Mouse (Mus musculus) bone marrow macrophage, adult 2 months (primary cell): Measurements from ENCODE around the gene P3h2. TPM values are rescaled to one million over a fixed set of nuclear protein-coding genes. Genes with fewer than 3 reads are reported as not detected.

Experiments
- H3K27ac ChIP-seq: 2 replicates; pipeline ENCODE4 v1.5.1; 2012; ENCODE audit warnings: low read depth, low read length; ENCODE audit not compliant: insufficient read depth
- H3K4me1 ChIP-seq: 2 replicates; pipeline ENCODE4 v1.6.1; 2012; ENCODE audit warnings: low read length; ENCODE audit not compliant: control insufficient read depth, insufficient read depth
- H3K4me3 ChIP-seq: 2 replicates; pipeline ENCODE4 v1.5.1; 2012; ENCODE audit warnings: mild to moderate bottlenecking, low read length, moderate library complexity; ENCODE audit not compliant: insufficient read depth
- CTCF ChIP-seq: IDR thresholded peaks from 2 replicates; pipeline ENCODE4 v1.5.1; 2012; ENCODE audit warnings: low read depth, mild to moderate bottlenecking, low read length, moderate library complexity
- POLR2A ChIP-seq: IDR thresholded peaks from 2 replicates; pipeline ENCODE4 v1.6.1; 2012; ENCODE audit warnings: mild to moderate bottlenecking, low read depth, low read length, borderline replicate concordance
- polyA plus RNA-seq: library from polyadenylated mRNA; stranded (reverse); fragments of >200 nt; gene quantifications from 2 replicates; pipeline ENCODE4 v1.2.4, GENCODE M21; 2012; ENCODE audit not compliant: missing spikeins, insufficient read depth, insufficient read length

The P3h2 gene
- polyA plus RNA-seq, 1 experiment = not detected

DNA sequence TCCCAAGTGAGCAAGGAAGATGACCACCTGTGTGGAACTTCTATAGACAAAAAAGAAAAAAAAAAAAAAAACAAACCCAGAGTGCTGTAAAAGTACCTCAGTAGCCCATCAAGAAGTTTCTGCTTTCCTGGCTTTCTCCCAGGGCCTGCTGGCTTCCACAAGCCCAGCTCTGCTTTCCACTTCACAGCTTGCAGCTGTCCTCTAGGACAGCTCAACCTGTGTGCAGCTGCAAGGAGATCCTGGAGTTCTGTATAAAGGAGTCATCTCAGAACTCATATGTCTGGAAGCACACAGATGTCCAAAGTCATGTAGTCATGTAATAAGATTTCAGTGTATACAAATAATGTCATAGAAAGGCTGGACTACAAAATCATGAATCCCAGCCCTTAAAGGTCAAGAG lies 30.5 kb downstream of the P3h2 start:
- TF ChIP-seq CTCF = no peak
- TF ChIP-seq POLR2A = no peak
- Histone ChIP-seq H3K27ac (no peak overlapping the region), H3K4me1 (no peaks in the 10 kb centered on the region), H3K4me3 (no peak overlapping the region)

DNA sequence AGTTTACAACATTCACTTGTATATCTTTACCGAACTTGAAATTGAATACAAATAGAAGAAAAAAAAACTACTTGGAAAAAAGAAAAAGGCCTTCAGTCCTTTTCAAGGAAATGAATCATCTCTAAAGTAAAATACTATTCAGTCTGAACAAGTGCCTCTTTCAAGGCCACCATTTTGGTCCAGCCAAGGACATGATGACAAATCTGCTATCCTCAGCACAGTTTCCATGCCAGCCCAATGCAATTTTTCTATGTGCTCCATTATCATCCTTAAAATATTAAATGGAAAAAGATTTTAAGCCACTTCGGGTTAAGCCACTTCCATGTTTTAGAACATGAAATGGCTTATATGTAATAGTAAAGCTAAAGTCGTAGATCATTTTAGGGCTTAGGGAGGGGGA lies 35.2 kb downstream of the P3h2 start:
- TF ChIP-seq CTCF (no peak), POLR2A (no peak)

DNA sequence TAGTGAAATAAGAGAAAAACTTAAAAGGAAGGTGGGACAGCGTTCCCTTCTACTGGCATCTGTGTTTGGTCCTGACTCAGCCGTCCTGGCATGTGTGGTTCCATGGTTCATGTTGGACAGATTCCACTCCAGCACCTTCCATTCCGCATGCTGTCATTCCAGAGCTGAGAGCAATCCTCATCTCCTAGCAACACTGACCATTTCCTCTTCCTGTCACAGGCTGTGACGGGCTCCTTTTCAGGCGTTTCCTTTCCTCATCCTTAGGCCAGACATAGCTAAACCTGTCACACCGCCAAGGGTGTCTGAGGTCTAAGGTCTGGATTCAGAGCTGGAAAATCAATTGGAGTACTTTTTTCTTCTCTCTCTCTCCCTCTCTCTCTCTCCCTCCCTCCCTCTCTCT lies 40.5 kb downstream of the P3h2 start:
- no peak for TF ChIP-seq CTCF
- TF ChIP-seq POLR2A = no peak

More for the DNA sequence above, 35.2 kb downstream of the P3h2 start:
- Histone ChIP-seq H3K4me3 (no peak overlapping the region), H3K27ac (no peak overlapping the region), H3K4me1 (no peaks in the 10 kb centered on the region)

DNA sequence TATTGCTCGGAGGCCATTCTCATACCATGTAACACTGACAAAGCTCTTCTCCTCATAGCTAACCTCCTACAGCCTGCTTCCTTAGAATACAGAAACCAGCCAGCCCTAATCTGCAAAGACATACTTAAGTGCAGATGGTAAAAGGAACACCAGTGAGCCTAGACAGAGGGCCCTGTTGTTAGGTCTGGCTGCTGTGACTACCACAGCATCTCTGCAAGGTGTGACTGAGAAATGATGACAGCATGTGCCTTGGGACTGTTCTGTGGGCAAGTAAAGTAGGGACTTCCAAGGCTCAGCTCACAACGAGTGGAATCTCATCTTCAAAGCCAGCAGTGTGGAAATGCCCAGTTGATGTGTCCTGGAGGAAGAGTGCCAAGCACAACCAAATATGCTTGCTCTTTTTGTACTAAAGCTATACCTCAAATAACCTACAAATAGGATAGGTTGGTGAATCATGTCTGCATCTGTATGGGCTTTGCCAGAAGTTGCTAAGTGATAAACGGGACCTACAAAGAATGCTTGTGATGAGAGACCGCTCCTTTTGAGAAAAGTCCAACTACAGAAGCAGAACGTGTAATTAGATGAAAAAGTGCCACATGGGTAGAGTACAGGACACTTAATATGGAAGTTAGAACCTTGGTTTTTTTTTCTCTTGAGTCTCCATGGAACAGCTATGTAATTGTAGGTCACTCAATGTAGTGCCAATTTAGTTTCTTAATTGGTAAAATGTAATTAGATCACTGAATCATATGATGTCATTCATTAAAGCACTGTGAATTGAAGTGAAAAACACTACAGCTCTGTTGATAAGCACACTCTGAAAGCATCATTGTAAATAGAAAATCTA lies 45.1 kb downstream of the P3h2 start:
- no peak overlapping the region for H3K27ac ChIP-seq
- TF ChIP-seq POLR2A = no peak
- no peak for TF ChIP-seq CTCF
- no peaks in the 10 kb centered on the region for H3K4me1 ChIP-seq

More for the DNA sequence above, 40.5 kb downstream of the P3h2 start:
- H3K4me1 ChIP-seq = no peaks in the 10 kb centered on the region
- H3K27ac ChIP-seq = no peak overlapping the region
- no peak overlapping the region for H3K4me3 ChIP-seq

DNA sequence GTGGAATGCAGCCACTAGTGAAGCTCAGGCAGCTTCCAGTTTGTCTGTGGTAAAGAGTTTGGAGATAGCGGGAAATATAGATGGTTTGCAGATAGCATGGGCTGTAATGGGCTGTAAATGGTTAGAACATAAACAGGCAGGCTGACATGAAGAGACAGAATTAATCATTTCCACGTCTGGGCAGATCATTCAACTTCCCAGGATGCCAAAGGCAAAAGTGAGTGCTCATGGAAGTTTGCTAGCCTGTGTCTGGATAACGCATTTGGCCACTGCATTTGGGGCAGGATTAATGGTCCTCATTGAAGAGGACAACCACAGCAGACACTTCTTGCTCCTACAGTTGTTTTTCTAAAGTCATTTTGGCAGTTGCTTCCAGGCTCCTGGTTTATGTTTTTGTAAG lies 52.0 kb downstream of the P3h2 start:
- no peak overlapping the region for H3K27ac ChIP-seq
- H3K4me1 ChIP-seq = no peaks in the 10 kb centered on the region
- no peak for TF ChIP-seq POLR2A
- no peak for TF ChIP-seq CTCF
- no peak overlapping the region for H3K4me3 ChIP-seq

More for the DNA sequence above, 45.1 kb downstream of the P3h2 start:
- no peak overlapping the region for H3K4me3 ChIP-seq

DNA sequence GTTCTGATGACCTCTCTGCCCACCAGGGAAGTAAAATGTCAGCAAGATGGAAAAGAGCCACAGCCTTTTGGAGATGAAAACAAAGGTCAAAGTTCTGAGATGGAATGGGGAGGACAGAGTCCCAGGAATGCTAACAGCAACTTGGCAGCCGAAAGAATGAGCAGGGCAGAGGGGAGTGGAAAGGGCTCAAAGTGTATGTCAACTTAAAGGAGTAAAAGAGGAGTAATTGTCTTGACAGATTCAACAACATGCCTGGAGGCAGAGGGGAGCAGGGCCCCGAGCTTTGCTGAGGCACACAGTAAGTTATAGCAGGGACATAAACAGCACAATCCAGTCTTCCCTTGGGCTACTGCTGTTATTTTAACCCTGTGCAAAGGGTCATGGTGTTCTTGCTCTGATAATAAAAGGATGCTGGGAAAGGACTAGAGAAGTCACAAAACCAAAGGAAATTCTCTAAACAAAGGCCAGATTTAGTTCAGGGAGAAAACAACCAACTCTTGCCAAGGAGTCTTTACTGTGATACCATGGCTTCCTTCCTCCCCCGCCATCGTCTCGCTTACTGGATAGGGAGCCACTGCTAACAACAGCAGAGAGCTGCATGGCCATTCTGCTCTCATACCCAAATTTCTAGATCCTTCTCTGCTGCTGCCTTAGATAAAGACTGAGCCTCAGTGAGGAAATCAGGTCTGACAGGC lies 56.0 kb downstream of the P3h2 start:
- Histone ChIP-seq H3K4me3 (no peak overlapping the region), H3K4me1 (no peaks in the 10 kb centered on the region), H3K27ac (no peak overlapping the region)
- no peak for TF ChIP-seq POLR2A
- no peak for TF ChIP-seq CTCF

DNA sequence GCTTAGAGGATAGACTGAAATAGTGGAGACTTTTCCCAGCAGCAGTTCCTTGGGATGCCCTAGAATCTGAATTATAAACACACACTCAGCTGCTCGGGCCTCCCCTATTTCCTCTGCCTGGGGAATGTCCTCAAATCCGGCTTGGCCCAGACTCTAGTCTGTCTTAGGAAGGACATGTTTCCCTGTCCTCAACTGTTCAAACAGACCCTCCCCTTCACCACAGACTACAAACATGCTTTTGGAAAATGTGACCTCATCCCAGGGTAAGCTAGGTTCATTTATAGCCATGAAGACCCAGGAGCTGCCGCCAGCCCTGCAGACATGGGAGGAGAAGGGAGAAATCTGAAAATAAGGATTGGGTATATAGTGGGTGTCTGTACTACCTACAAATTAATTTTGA lies 57.7 kb downstream of the P3h2 start:
- H3K4me1 ChIP-seq = no peaks in the 10 kb centered on the region
- TF ChIP-seq CTCF (no peak), POLR2A (no peak)
- no peak overlapping the region for H3K4me3 ChIP-seq
- H3K27ac ChIP-seq = no peak overlapping the region

DNA sequence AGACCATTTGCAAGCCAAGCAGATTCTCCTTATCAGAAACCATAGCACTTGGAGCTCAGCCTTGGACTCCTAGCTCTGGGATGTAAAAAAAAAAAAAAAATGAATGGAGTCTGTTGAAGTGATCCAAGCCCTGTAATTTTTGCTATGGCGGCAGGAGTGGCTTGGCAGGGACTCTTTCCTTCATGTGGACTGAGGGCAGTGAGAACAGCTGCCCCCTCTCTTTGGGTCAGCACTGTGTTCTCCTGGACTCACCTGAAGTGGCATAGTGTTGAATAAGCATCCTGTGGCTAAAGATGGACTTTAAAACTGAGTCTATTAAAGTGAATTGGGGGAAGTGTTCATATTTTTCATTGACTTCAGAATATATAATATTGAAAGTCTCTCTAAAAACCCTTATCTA lies 58.2 kb downstream of the P3h2 start:
- no peak overlapping the region for H3K4me3 ChIP-seq
- no peak overlapping the region for H3K27ac ChIP-seq
- no peaks in the 10 kb centered on the region for H3K4me1 ChIP-seq
- TF ChIP-seq CTCF (no peak), POLR2A (no peak)

DNA sequence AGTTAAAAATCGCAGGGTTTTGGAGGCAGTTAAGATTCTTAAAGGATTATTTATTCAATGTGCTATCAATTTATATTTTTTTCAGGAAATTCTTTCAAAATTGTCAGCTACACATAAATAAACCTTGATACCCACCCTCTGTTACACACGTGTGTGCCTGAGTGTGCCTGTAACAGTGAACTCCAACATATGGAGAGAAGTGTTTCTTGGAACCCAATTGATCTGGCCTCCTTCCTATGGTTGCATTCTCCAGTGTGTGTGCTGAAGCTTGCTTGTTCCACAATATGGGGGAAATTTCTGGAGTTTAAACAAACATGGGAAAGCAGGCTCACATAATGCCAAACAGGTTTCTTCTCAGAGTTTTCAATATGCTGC lies 63.7 kb downstream of the P3h2 start:
- H3K27ac ChIP-seq = no peak overlapping the region
- H3K4me1 ChIP-seq = no peaks in the 10 kb centered on the region
- H3K4me3 ChIP-seq = no peak overlapping the region
- TF ChIP-seq POLR2A (no peak), CTCF (no peak)
